Comparison of ENCODE assay signal across 8 mouse cellular contexts in genomic region chr16:78375222-78375621, GRCm38 (mm10). TPM values are rescaled to one million over a fixed set of nuclear protein-coding genes. Genes with fewer than 3 reads are reported as not detected.
A peak's percentile ranks its signal among the peaks of the same experiment; 100 is the strongest.
DNase-seq lines count a peak whose midpoint lies in the region; ATAC-seq lines count a peak whose summit lies in the region.

No protein-coding gene starts in this region.

- ATAC-seq in heart, embryonic 12.5 days (ENCODE audit: insufficient number of reproducible peaks, low FRiP score), result no peak
- ATAC-seq in forebrain, embryonic 14.5 days, result no peak
- no peak for ATAC-seq in limb, embryonic 12.5 days (ENCODE audit: insufficient number of reproducible peaks, insufficient read depth, low FRiP score, low TSS enrichment, low read depth)
- ATAC-seq in midbrain, embryonic 16.5 days, result no peak

- peak overlapping the region; percentile 53; the same call in 1 of the 2 replicates for H3K9ac ChIP-seq in heart, embryonic 12.5 days
- no peak overlapping the region for H3K9ac ChIP-seq in forebrain, embryonic 14.5 days (ENCODE audit: low read length)
- 0 out of 2 replicates have a peak overlapping the region, but pooled peaks have one; percentile 34 for H3K9ac ChIP-seq in limb, embryonic 12.5 days (replicated peaks)
- H3K9ac ChIP-seq in midbrain, embryonic 16.5 days (ENCODE audit: low read depth, low read length), result no peak overlapping the region

- H3K4me3 ChIP-seq in heart, embryonic 12.5 days, result peak overlapping the region; percentile 99
- H3K4me3 ChIP-seq in forebrain, embryonic 14.5 days (ENCODE audit: low read depth, low read length), result peak overlapping the region; percentile 80
- H3K4me3 ChIP-seq in limb, embryonic 12.5 days (replicated peaks), result peak overlapping the region; percentile 86
- peak overlapping the region; percentile 79 for H3K4me3 ChIP-seq in midbrain, embryonic 16.5 days (ENCODE audit: low read depth, low read length)

- H3K27me3 ChIP-seq in heart, embryonic 12.5 days (replicated peaks), result no peaks in the 10 kb centered on the region
- no peaks in the 10 kb centered on the region for H3K27me3 ChIP-seq in forebrain, embryonic 14.5 days (replicated peaks; ENCODE audit: control insufficient read depth, insufficient read depth, low read length)
- H3K27me3 ChIP-seq in limb, embryonic 12.5 days, result no peaks in the 10 kb centered on the region
- no peaks in the 10 kb centered on the region for H3K27me3 ChIP-seq in midbrain, embryonic 16.5 days (ENCODE audit: control insufficient read depth, insufficient read depth, low read depth, low read length)

- DNase-seq in heart, adult 9 months (ENCODE audit: low spot score in 2 of 2), result no peak
- peak; percentile 24 for DNase-seq in R1 (ENCODE audit: low read depth, low spot score)
- no peak for DNase-seq in forebrain, embryonic 14.5 days (ENCODE audit: low spot score)
- peak; percentile 33 for DNase-seq in thymus, postnatal 4 days
- no peak for DNase-seq in cerebellum, adult 18-20 months

- WGBS in heart, embryonic 12.5 days, result 39% methylated on average over 10 of the region's 10 CpGs
- WGBS in forebrain, embryonic 14.5 days, result 53% methylated on average over 10 of the region's 10 CpGs
- WGBS in limb, embryonic 12.5 days, result 65% methylated on average over 10 of the region's 10 CpGs
- 51% methylated on average over 10 of the region's 10 CpGs for WGBS in midbrain, embryonic 16.5 days

- H3K27ac ChIP-seq in heart, embryonic 12.5 days (ENCODE audit: poor library complexity, severe bottlenecking), result 0 out of 2 replicates have a peak overlapping the region, but pooled peaks have one; percentile 9
- H3K27ac ChIP-seq in forebrain, embryonic 14.5 days (ENCODE audit: low read depth, low read length), result no peak overlapping the region
- no peak overlapping the region for H3K27ac ChIP-seq in limb, embryonic 12.5 days
- H3K27ac ChIP-seq in midbrain, embryonic 16.5 days (ENCODE audit: low read length), result no peak overlapping the region

- H3K4me1 ChIP-seq in heart, embryonic 12.5 days (replicated peaks), result peaks cover 12% of the 10 kb centered on the region
- H3K4me1 ChIP-seq in forebrain, embryonic 14.5 days (ENCODE audit: control insufficient read depth, insufficient read depth, low read length), result no peaks in the 10 kb centered on the region
- H3K4me1 ChIP-seq in limb, embryonic 12.5 days (replicated peaks), result peaks cover 11% of the 10 kb centered on the region; the same call in 1 of the 2 replicates
- H3K4me1 ChIP-seq in midbrain, embryonic 16.5 days (ENCODE audit: control insufficient read depth, insufficient read depth, low read length), result peaks cover 5% of the 10 kb centered on the region

- H3K9me3 ChIP-seq in heart, embryonic 12.5 days (replicated peaks), result no peaks in the 10 kb centered on the region
- H3K9me3 ChIP-seq in forebrain, embryonic 14.5 days (replicated peaks; ENCODE audit: control insufficient read depth, low read length), result no peaks in the 10 kb centered on the region
- no peaks in the 10 kb centered on the region for H3K9me3 ChIP-seq in limb, embryonic 12.5 days
- H3K9me3 ChIP-seq in midbrain, embryonic 16.5 days (replicated peaks; ENCODE audit: control insufficient read depth, low read length, poor library complexity, severe bottlenecking), result no peaks in the 10 kb centered on the region

- H3K36me3 ChIP-seq in heart, embryonic 12.5 days, result peaks cover 12% of the 10 kb centered on the region
- peaks cover 10% of the 10 kb centered on the region; the same call in 1 of the 2 replicates for H3K36me3 ChIP-seq in forebrain, embryonic 14.5 days (ENCODE audit: control insufficient read depth, insufficient read depth, low read length)
- peaks cover 16% of the 10 kb centered on the region for H3K36me3 ChIP-seq in limb, embryonic 12.5 days
- no peaks in the 10 kb centered on the region for H3K36me3 ChIP-seq in midbrain, embryonic 16.5 days (ENCODE audit: control insufficient read depth, insufficient read depth, low read length)

- H3K4me2 ChIP-seq in heart, embryonic 12.5 days, result peak overlapping the region; percentile 82
- peak overlapping the region; percentile 63 for H3K4me2 ChIP-seq in forebrain, embryonic 14.5 days (ENCODE audit: low read length)
- peak overlapping the region; percentile 55 for H3K4me2 ChIP-seq in limb, embryonic 12.5 days
- H3K4me2 ChIP-seq in midbrain, embryonic 16.5 days (ENCODE audit: low read length), result peak overlapping the region; percentile 73; the same call in 1 of the 2 replicates

RNA-seq across cellular contexts. Expression of gene Btg3, which starts 1.8 kb away (rescaled TPM):
- polyA plus RNA-seq in heart, embryonic 12.5 days (2016; fragmentation: Nextera tagmentation; extraction: Ambion mirVana), result 94.5 and 97.4 TPM in 2 replicates
- 22.5 and 23.9 TPM in 2 replicates for polyA plus RNA-seq in forebrain, embryonic 14.5 days (2014; fragmentation: Nextera tagmentation; extraction: Ambion mirVana)
- 39.0 and 40.2 TPM in 2 replicates for polyA plus RNA-seq in limb, embryonic 12.5 days (2016; fragmentation: Nextera tagmentation; extraction: Ambion mirVana)
- 14.7 and 16.5 TPM in 2 replicates for polyA plus RNA-seq in midbrain, embryonic 16.5 days (2015; fragmentation: Nextera tagmentation; extraction: Ambion mirVana)

Comparison
In these comparisons a context has a peak if more than half of its experiments do, and no peak if none do; other contexts are left out.
1. H3K9ac ChIP-seq: peak in heart, embryonic 12.5 days (single experiment) and limb, embryonic 12.5 days (single experiment); none in forebrain, embryonic 14.5 days (single experiment) and midbrain, embryonic 16.5 days (single experiment).
2. DNase-seq: peak in R1 (single experiment) and thymus, postnatal 4 days (single experiment); none in heart, adult 9 months (0 of 2), forebrain, embryonic 14.5 days (single experiment) and cerebellum, adult 18-20 months (0 of 2).
3. Peak in every context shown above with its lines, with median percentiles within 50 percentile points of each other: H3K4me2 ChIP-seq and H3K4me3 ChIP-seq.